Mouse (Mus musculus) stomach, postnatal 0 days (tissue): ENCODE results near the gene Actr1a.

Experiments used
- CTCF ChIP-seq: IDR thresholded peaks from 2 replicates; pipeline ENCODE4 v1.5.1; 2016; ENCODE audit warnings: antibody characterized with exemption, low read depth, mild to moderate bottlenecking, moderate library complexity
- EP300 ChIP-seq: optimal IDR thresholded peaks from 2 replicates; pipeline ENCODE3; 2016; ENCODE audit warnings: antibody characterized with exemption

- TF ChIP-seq EP300 (no peak), CTCF (peak; percentile 71)
Observed at GRCm38 (mm10) chr19:46435492-46435891, 39.9 kb upstream of the Actr1a start.
